Mouse (Mus musculus): ENCODE measurements around the gene N4bp3.
"Not testable (repeated sequence)": the region's sequence is repeated elsewhere in the genome, so short reads cannot be mapped to it uniquely, and the experiment has no call there.

N4bp3 gene

GRCm38 (mm10) chr11:51650691-51651515 lies at the start of gene N4bp3, which contains the start of gene D930048N14Rik:
Gene N4bp3, minus strand, starts transcription at chr11:51650842.
Gene D930048N14Rik, plus strand, starts transcription at chr11:51650954.
- DNase-seq (ENCODE audit: low spot score) = no peak

GRCm38 (mm10) chr11:51694984-51695383 lies 44.3 kb upstream of the N4bp3 start:
- no peak for DNase-seq (ENCODE audit: low spot score)

DNA sequence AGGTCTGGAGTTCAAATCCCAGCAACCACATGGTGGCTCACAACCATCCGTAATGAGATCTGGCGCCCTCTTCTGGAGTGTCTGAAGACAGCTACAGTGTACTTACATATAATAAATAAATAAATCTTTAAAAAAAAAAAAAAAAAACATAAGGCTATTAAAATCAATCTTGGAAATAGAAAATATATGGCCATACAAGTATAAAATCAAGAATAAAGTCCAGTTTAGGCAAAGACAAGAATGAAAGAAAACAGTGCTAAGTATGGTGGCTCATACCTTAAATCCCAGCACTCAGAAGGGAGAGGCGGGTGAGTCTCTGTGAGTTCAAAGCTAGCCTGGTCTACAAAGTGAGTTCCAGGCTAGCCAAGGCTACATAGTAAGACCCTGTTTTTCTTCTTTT lies 40.0 kb upstream of the N4bp3 start:
- not testable (repeated sequence) for DNase-seq (ENCODE audit: low spot score)

DNA sequence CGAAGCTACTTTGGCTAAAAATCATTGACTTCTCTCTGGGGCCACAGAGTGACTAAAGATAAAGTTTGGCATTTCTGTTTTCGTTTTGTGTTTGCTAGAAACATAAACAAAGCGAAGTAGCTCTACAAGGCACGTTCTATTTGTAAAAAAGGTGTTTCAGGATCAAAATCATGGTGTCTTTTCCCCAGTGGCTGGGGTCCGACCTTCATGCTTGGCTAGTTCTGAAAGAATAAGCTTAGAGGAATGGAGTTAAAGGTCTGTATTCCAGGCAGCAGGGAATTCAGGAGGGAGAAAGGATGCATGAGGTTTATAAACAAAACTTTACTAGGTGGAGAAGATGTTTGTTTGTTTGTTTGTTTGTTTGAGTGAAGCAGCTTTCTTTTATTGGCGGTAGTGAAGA lies 38.7 kb upstream of the N4bp3 start:
- DNase-seq (ENCODE audit: low spot score) = no peak

DNA sequence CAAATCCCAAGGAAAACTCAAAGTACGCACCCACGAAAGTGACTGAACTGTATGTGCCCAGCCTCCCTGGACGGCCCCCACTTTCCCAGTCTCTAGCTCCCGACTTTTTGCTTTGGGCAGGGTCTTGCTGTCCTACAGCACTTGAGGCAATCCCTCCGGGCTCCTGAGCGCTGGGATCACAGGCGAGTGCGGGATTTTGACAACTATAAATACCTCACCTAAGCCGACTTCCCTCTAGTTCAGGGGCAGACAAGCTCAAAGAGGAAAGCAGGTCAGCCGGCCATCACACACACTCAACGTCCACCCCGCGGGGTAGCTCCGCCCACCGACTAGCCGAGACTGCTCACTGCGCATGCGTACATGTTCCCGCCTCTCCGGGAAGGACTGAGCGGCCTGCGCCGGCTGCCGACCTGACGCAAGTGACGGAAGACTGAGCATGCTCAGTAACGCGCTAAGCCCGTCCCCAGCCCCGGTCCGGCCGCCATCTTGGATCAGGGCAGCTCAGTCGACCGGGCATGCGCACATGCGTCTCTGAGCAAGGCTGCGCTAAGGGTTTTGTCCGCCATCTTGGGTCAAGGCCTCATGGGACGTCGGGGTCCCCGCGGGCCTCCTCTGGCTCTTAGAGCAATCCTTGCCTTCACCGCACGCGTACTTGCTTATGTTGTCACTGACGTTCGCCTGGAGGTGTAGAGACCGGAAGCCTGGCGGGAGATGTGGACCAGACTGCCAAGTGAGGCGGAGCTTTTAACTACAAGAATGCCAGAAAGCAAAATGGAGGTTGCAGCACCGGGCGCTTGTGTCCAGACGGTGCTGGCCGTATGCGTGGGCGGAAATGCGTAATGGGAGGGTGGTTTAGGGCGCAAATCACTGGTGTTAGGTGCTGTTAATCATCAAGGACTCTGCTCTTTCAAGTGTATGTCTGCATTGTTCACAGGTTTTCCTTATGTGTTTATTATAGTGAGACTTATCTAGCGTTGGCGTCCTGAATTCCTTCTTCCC lies 38.0 kb upstream of the N4bp3 start, which contains the start of gene 0610009B22Rik:
TSS of gene 0610009B22Rik (minus strand) at position 545 of the 999 bp plus-strand sequence.
- DNase-seq (ENCODE audit: low spot score) = peak; percentile 100

DNA sequence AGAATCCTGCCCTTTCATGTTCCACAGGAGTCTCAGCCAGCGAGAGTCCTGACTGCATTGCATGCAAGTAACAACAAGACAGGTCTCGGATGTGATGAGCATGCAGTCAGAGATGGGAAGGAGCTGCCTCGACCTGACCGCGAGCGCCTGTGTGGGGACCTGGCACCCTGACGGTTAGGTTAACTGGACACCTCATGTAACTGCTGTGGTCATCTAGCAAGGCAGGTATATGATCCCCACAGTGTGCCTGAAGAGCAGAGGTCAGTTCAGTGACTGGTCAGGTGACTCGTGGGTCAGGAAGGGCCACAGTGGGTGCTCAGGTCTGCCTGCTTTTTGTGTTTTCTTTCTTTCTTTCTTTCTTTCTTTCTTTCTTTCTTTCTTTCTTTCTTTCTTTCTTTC lies 31.3 kb upstream of the N4bp3 start:
- no peak for DNase-seq (ENCODE audit: low spot score)

DNA sequence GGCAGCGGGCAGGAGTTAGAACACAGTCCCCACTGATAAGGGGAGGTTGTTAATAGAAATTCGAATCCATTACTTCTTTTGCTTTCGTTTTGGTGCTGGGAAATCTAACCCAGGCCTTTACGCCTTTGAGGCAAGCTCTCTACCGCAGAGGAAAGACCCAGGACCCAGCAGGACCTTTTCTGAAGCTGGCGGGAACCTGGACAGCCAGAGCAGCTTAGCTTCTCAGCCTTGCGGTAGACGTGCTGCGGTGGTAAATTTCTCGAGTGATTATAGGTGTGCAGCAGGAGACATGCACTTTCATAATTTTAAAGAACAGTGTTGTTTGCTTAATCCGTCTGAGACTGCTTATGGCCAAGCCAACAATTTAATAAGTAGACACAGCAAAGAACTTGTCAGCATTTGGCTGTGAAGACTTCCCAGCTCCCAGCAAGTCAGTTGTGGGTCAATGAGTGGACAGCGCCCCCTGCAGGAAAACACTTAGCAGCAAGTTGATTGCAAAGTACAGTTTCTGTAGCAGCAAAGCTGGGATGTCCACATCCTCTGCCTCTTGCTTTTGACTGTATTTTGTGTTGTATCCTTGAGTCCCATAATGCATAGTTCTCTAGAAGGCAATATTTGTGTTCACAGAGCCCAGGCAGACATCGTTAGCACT lies 30.8 kb upstream of the N4bp3 start:
- DNase-seq (ENCODE audit: low spot score) = peak; percentile 90

DNA sequence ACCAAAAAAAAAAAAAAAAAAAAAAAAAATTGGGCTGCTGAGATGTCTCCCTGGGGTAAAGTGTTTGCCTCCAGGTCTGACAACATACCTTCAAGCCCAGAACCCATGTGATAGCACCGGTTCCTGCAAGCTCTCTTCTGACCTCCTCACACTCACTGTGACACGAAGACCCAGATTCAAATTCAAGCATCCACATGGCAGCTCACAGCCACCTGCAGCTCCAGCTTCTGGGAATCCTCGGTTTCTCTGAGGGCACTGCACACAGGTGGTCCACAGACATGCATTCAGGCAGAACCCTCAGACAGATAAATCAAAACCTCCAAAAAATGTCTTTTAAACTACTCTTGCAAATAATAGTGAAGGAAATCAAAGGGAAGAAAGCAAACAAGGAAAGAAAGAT lies 28.8 kb upstream of the N4bp3 start:
- no peak for DNase-seq (ENCODE audit: low spot score)

GRCm38 (mm10) chr11:51677737-51678418 lies 27.2 kb upstream of the N4bp3 start:
- no peak for DNase-seq (ENCODE audit: low spot score)

- DNase-seq (ENCODE audit: low spot score) = no peak
Observed at GRCm38 (mm10) chr11:51675386-51675785, 24.7 kb upstream of the N4bp3 start.

- peak; percentile 51 for DNase-seq (ENCODE audit: low spot score)
Observed at GRCm38 (mm10) chr11:51673291-51673690, 22.6 kb upstream of the N4bp3 start.

DNA sequence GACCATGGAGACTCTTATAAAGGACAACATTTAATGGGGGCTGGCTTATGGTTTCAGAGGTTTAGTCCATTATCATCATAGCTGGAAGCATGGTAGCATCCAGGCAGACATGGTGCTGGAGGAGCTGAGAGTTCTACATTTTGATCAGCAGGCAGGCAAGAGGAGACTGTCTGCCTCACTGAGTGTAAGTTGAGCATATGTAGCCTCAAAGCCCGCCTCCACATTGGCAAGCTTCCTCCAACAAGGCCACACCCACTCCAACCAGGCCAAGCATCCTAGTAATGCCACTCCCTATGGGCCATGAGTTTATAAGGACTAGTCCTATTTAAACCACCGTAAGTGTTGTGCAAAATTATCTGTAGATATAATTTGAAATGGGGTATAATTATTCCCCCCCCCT lies 20.7 kb upstream of the N4bp3 start:
- DNase-seq (ENCODE audit: low spot score) = peak; percentile 51

- DNase-seq (ENCODE audit: low spot score) = no peak
Observed at GRCm38 (mm10) chr11:51670846-51671245, 20.2 kb upstream of the N4bp3 start.

GRCm38 (mm10) chr11:51664747-51665146 lies 14.1 kb upstream of the N4bp3 start:
- DNase-seq (ENCODE audit: low spot score) = peak; percentile 26

GRCm38 (mm10) chr11:51662632-51663031 lies 12.0 kb upstream of the N4bp3 start:
- peak; percentile 36 for DNase-seq (ENCODE audit: low spot score)

GRCm38 (mm10) chr11:51661867-51662365 lies 11.3 kb upstream of the N4bp3 start:
- peak; percentile 35 for DNase-seq (ENCODE audit: low spot score)

DNA sequence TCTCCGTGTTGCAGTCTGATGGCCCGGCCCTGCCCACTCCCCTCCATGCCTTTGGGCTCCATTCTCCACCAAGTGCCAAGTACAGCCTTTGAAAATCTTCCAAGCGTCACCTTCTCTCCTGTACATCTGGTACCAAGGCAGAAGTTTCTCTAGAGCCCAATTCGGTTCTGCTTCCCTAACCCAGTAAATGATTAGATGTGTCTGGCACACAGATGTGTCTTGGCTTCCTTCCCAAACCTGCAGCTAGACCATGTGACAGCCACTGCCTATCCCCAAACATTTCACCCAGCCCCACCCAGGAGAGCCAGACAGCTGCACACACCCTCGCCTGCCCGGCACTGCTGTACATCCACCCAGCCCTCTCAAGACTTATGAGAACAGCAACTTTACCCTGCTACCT lies 8.1 kb upstream of the N4bp3 start:
- DNase-seq (ENCODE audit: low spot score) = peak; percentile 74

GRCm38 (mm10) chr11:51658291-51658690 lies 7.6 kb upstream of the N4bp3 start:
- peak; percentile 41 for DNase-seq (ENCODE audit: low spot score)

GRCm38 (mm10) chr11:51656798-51657521 lies 6.3 kb upstream of the N4bp3 start:
- no peak for DNase-seq (ENCODE audit: low spot score)

DNA sequence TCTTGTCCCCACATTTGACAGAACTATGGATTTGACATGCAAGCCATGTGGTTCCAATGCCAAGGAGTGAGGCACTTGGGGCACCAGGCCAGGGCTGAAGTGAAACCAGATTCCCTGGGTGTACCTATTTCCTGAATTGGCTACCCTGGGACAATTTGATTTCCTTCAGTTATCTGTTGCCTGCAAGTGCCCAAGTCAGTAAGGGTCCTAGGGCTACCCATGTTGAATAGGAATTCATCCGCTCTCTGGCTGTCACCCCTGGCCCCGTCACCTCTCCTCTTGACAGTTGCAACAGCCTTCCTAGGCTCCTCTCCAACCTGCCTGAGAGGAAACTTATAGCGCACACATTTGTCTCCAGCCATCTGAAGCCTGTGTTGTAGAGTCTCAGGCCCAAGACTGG lies 4.2 kb upstream of the N4bp3 start:
- DNase-seq (ENCODE audit: low spot score) = no peak

DNA sequence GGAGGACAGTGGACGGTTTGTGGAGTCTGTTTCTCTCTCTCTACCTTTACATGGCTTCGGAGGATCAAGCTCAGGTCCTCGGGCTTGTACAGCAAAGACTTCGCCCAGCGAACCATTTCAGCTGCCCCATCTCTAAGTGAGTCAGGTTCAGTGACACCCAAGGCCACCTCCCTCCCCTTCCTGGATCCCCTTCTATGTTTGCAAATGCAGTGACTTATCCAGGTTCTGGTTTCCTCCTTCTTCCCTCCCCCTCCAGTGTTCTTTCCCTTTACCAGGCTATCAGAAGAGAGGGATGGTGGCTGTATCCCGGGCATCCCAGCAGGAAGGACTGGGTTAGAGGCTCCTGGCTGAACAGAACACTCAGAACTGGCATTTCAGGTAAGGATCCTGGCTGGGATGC lies 3.1 kb upstream of the N4bp3 start:
- DNase-seq (ENCODE audit: low spot score) = no peak

Measured in MN1 (cell line).